Mouse (Mus musculus) heart, adult 9 months (tissue): ENCODE data around the gene Ywhag.
A peak's percentile ranks its signal among the peaks of the same experiment; 100 is the strongest.

ENCODE experiments used
- DNase-seq, 2 experiments: peaks; one replicate each; pipeline ENCODE4 v3.0.0; 2022; ENCODE audit warnings: low spot score in 2 of 2

The Ywhag gene

DNA sequence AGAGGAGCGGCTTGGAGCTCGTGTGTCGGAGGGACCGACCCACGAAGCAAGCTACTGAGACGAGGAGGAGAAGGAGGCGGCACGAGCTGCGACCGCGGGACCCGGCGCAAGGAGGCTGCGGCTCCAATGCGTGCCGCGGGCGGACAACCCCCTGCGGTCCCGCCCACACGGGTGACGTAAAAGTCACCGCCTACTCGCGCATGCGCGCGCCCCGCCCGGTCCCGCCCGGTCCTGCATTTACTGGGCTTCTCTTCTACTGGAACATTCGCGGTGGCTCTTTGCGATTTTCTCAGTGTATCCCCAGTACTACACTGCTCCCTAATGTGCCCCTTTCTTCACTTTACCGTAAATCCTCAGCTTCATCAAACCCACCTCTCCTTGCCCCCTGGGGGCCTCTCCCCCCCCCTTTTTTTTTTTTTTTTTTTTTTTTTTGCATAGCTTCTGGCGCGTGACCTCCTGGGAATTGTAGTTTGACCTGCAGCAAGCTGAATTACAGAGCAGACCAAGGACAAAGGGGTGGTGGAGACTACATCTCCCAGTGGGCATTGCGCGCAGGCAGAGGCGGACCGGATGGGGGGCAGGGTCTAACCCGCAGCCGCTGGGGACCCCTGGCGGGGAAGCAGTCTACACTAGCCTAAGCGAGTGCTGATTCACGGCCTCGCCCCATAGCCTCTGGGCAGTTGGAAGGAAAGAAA lies at the start of gene Ywhag:
TSS of gene Ywhag (minus strand) at position 136 of the 695 bp plus-strand sequence.
- DNase-seq: peak; percentile 97

GRCm38 (mm10) chr5:135982398-135982797 lies 48.0 kb upstream of the Ywhag start:
- peak; percentile 71 to 77 for DNase-seq

DNA sequence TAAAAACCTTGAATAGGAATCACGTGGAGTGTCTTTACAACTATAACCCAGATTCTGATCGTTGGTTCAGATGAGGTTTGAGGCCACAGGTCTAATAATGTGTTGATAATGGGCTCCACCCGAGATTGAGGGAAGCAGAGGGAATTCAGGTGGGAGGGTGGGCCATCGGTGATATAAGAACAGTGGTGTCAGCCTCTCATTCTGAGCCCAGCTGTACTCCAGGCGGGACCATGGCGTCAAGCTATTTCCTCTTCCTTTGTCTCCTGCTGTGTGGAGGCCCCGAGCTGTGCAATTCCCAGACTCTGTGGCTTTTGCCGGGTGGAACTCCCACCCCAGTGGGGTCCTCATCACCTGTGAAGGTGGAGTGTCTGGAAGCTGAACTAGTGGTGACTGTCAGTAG lies 45.5 kb upstream of the Ywhag start, which contains the start of gene Zp3:
TSS of gene Zp3 (plus strand) at position 196 of the 400 bp plus-strand sequence.
- DNase-seq: no peak

DNA sequence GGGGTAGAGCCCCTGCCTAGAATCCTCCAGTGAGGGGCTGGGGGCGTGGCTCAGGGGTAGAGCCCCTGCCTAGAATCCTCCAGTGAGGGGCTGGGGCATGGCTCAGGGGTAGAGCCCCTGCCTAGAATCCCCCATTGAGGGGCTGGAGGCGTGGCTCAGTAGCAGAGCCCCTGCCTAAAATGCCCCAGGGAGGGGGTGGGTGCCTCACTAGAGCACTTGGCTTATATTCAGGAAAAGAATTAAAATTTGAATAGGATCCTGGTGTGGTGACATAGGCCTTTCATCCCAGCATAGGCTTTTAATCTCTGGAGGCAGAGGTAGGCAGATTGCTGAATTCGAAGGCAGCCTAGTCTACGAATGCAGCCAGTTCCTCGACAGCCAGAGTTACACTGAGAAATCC lies 45.0 kb upstream of the Ywhag start:
- no peak for DNase-seq

DNA sequence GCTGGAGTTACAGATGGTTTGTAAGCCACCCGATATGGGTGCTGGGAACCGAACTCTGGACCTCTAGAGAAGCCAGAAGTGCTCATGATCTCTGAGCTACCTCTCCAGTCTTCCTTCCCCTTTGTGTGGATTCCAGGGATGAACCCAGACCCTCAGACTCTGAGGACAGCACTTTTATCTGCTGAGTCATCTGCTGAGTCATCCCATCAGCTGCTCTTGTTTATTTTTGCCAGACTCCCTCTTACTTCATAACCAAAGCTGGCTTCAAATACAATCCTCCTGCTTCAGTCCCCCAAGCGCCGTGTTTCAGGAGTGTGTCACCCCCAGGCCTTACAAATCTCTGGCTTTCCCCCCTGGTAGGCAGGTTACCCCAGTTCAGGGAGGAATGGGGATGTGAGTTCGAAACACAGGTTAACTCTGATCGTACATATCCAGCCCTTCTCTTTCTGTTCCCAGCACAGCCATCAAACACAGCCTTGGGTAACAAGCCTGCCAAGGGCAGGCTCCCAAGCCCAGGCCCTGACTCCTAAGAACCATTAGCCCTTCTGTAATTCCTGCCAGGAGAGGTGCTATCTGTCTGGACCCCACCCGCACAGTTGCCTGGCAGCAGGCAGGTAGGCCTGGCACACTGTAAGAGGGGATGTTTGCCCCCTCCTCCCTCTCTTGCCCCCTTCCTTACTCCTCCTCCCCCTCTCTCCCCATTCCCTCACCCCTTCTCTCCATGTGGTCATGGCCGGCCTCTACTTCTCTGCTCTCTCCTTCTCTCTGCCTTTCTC lies 41.7 kb upstream of the Ywhag start:
- DNase-seq: no peak

DNA sequence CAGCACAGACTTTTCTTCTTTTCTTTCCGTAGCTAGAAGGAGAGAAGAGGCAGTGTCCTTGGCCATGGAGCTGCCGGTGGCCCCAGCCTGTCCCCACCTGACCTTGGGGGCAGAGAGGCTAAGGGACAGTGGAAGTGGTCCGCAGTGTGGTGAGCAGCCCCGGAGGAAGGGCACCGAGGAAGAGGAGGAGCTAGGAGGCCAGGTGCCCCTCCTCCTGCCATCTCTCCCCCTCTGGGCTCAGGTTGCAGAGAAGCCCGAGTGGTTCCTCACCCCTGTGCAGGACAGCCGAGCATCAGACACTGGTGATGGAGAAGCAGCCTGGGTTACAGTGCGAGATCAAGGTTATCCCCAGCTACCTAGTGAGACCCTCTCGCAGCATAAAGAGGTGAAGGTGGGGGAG lies 39.9 kb upstream of the Ywhag start, which contains the start of gene Ssc4d:
TSS of gene Ssc4d (minus strand) at position 167 of the 400 bp plus-strand sequence.
- no peak for DNase-seq

DNA sequence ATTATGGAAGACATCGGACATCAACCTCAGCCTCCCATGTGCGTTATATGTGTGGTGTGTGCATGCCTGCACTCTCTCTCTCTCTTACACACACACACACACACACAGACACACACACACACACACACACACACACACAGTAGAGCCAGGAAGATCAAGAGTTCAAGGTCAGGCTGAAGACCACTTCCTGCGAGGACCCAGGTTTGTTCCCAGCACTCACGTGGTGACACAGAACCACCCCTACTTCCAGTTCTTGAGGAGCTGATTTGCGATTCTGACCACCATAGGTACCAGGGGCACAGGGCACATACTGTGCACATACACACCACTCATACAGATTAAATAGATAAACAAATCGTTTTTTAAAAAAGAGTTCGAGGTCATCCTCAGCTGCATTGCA lies 37.5 kb upstream of the Ywhag start:
- no peak for DNase-seq

GRCm38 (mm10) chr5:135970247-135970646 lies 35.8 kb upstream of the Ywhag start:
- DNase-seq: no peak

- DNase-seq: no peak
Measured at GRCm38 (mm10) chr5:135968781-135969180, 34.4 kb upstream of the Ywhag start.

- no peak for DNase-seq
Measured at GRCm38 (mm10) chr5:135966866-135967265, 32.5 kb upstream of the Ywhag start.

DNA sequence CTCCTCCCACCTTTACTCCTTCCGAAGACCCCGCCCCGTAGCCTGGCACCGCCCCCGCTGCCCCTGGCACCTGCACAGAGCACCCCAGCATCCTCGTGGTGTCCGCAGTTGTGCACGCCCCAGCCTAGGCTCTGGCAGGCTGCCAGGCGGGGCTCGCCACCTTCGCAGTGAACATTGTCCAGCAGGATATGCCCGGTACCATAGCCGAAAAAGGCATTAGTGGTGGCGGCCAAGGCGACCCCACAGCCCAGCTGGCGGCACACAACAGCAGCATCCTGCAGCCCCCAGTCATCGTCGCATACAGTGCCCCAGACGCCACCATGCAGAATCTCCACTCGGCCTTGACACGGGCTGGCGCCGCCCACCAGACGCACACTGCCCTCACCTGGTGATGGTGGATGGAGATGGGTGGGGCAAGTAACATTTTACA lies 31.1 kb upstream of the Ywhag start:
- no peak for DNase-seq

GRCm38 (mm10) chr5:135963280-135963627 lies 28.8 kb upstream of the Ywhag start:
- DNase-seq: no peak

DNA sequence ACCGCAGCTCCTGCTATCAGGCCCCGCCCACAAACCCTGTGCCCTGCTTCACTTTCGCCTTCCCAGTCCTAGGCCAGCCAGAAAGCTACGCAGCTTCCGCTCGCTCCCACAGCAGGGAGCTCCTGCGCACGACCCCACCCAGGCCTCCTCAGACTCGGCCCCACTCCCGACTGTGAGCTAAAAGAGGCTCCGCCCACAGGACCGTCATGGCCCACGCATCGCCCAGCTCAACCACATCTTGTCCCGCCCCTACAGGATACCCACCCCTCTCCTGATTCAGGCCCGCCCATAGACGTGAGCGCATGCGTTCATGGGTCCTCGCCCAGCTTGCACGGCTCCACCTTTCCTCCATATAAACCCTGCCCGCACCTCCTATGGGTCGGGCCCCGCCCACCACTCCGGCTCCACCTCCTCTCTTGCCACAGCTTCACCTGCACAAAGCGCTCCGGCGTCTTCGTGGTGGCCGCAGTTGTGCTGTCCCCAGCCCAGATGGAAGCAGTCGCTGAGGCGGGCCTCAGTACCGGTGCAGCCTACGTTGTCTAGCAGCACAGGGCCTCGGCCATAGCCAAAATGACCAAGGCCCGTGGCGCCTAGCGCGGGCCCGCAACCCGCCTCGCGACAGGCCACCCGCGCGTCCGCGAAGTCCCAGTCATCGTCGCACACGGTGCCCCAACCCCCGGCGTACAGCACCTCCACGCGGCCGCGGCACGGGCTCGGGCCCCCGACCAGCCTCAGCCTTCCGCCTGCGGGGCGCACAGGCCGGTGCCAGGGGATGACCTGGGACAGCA lies 28.3 kb upstream of the Ywhag start:
- peak; percentile 99 to 100 for DNase-seq

- DNase-seq: no peak
Measured at GRCm38 (mm10) chr5:135962125-135962491, 27.7 kb upstream of the Ywhag start.

DNA sequence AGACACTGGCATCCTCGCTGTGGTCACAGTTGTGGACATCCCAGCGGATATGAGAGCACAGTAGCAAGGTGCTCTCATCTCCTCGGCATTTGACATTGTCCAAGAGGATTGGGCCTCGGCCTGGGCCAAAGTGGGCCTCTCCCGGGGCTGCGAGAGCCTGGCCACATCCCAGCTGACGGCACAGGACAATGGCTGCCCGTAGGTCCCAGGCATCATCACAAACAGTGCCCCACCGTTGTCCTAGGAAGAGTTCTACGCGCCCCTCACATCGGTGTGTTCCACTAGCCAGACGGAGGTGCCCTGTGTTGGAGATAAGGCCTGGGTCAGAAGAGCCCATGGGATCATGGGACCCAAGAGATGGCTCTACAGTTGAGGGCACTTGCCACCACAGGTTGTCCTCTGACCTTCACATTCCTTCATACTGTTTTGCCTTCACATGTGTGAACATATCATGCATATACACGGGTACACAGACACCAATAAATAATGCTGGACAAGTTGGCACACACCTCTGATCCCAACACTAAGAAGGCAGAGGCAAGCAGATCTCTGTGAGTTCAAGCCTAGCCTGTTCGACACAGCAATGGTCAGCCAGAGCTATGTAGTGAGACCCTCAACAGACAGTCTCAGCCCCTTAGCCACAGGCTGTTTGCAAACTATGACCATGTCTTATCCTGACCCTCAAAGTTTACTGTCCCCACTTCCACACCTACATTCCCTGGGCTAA lies 26.7 kb upstream of the Ywhag start:
- no peak for DNase-seq

DNA sequence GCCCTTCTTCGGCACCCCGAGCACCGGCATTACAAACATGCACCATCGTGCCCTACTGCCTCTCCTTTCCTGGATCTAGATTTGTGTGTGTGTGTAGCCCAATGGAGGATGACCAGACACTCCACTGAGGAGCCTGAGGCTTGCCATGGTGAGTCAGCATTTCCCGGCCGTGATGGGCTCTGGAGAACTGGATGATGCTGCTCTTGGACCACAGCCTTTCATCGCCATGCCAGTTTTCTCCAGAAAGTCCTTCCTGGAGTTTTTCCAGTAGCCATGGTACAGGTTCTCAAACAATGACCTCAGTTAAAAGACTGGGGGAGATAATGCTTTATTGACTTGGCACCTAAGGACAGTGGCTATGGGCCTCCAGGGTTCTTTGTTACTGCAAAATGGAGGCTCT lies 25.5 kb upstream of the Ywhag start:
- no peak for DNase-seq

DNA sequence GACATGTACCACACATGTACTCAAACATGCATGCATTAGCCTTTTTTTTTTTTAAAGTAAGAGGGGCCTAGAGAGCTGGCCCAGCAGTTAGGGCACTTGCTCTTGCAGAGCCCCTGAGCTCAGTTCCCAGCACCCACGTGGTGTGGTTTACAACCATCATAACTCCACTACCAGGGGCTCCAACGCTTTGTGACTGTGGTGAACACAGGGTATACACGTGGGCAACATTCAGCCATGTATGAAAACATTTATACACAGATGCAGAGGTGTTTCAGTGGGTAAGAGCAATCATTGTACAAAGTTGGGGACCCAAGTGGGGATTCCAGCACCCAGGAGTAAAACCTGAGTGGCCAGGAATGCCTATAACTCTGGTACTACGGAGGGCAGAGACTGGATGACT lies 24.0 kb upstream of the Ywhag start:
- no peak for DNase-seq

DNA sequence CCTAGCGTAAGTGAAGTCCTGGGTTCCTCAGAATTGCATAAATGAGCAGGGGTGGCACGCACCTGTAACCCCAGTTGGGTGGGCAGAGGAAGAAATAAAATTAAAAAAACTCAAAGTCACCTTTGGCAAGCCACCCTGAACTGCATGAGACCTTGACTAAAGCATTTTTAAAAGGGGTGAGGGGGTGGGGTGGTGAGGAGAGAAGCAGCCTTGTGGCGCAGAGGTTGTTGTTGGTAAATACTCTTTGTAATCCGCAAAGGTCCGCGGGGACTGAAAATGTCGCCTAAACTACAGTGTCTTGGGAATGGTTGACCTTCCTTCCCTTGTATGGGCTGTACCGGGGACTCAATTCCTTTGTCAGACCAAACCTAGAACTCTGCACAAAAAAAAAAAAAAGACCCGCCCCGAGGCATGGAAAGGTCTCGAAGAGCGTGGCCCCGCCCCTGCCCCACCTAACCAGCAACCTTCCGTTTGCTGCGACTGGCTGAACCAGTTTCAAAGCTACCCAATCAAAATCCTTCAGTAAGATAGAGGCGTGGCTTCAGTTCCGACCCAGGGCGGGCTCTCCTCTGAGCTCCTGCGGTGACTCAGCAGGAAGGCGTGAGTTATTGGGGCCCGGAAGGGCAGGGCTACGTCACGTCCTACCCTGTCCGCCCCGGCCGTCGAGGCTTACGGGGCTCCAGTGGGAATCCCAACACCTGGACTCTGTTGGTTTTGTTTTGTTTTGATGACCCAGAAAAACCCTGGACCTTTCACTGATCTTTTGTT lies 23.0 kb upstream of the Ywhag start:
- peak; percentile 98 to 99 for DNase-seq

DNA sequence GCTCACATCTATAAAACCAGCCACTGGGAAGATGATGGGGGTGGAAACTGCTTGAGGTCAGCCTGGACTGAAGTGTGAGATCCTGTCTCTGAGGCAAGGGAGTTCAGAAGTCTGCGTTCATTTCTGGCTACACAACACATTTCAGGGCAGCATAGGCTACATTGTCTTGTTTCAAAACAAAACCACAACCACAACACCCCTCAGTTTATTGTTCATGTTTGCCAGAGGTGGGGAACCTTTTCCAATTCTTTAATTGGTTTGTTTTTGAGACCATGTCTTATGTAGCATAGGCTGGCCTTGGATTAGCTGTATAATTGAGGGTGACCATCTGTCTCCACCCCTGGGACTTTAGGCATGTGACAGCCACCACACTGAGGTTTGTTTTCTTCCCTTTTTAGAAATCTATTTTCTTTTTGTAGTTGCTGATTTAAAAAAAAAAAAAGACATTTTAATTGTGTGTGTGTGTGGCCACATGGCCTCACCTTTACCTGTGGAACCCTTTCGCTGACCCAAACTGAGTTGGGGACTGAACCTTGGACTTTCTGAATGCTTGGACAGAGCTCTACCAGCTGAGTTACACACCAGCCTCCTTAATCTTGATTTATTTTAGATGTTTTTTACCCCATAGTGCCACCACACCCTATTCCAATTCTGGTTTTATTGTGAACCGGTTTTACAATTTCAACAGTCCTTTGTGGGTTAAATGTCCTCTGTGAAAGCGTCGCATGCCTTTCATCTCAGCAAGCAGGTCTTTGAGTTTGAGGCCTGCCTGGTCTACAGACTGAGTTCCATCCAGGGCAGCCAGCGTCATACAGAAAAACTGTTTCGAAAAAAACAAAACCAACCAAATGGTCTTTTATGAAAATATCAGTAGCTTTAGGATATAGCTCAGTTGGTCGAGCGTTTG lies 22.1 kb upstream of the Ywhag start:
- DNase-seq: no peak

DNA sequence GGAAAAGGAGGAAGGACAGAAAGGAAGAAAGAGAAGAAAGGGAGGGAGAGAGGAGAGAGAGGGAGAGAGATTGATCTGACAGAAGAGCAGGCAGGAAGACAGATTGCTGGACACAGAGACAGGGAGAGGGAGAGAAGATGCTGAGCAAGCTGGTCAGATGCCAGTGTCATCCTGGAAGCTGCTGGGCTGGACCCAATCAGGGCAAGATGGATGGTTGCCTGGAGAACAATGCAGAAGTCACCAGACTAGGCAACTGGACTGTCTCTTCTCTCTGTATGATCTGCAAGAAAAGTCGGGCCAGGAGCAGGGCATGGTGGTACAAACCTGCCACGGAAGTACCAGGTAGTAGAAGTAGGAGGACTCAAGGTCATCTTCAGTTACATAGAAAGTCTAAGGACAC lies 18.4 kb upstream of the Ywhag start:
- no peak for DNase-seq
